Mouse (Mus musculus) MEL (cell line): Measurements from ENCODE around the gene Col4a2. TPM values are rescaled to one million over a fixed set of nuclear protein-coding genes. Genes with fewer than 3 reads are reported as not detected.

Experiments
- DNase-seq: peaks from one replicate; pipeline ENCODE4 v3.0.0; 2011; ENCODE audit warnings: low read depth, low spot score
- H3K27ac ChIP-seq: 2 replicates; pipeline ENCODE4 v1.5.1; 2012; ENCODE audit warnings: low read depth, mild to moderate bottlenecking, control low read depth, low read length, moderate library complexity; ENCODE audit not compliant: control insufficient read depth
- H3K27me3 ChIP-seq, 2 experiments: fragments of 150-350 bp in 1 of 2; sonication (generic) in 1 of 2; 2 replicates each; pipeline ENCODE4 v1.6.1; 2012; ENCODE audit warnings: low read length in 2 of 2, mild to moderate bottlenecking in 2 of 2, improper control_type of control experiment in 1 of 2, moderate library complexity in 1 of 2; ENCODE audit not compliant: insufficient read depth in 2 of 2, control insufficient read depth in 1 of 2
- H3K36me3 ChIP-seq, 2 experiments: 2 replicates each; pipeline ENCODE4 v1.6.1; 2012 to 2014; ENCODE audit warnings: low read length in 2 of 2, improper control_type of control experiment in 1 of 2, inconsistent platforms in 1 of 2, mild to moderate bottlenecking in 1 of 2; ENCODE audit not compliant: insufficient read depth in 2 of 2, control insufficient read depth in 1 of 2
- H3K4me1 ChIP-seq, 2 experiments: fragments of 150-350 bp in 1 of 2; sonication (generic) in 1 of 2; 2 replicates each; pipeline ENCODE4 v1.6.1; 2012; ENCODE audit warnings: low read length in 2 of 2, improper control_type of control experiment in 1 of 2, mild to moderate bottlenecking in 1 of 2; ENCODE audit not compliant: insufficient read depth in 2 of 2, control insufficient read depth in 1 of 2
- H3K4me3 ChIP-seq, 2 experiments: fragments of 150-350 bp in 1 of 2; sonication (generic) in 1 of 2; 2 replicates each; pipeline ENCODE4 v1.5.1; 2012; ENCODE audit warnings: low read depth in 2 of 2, low read length in 2 of 2, mild to moderate bottlenecking in 2 of 2, moderate library complexity in 2 of 2, control low read depth in 1 of 2, improper control_type of control experiment in 1 of 2; ENCODE audit not compliant: control insufficient read depth in 1 of 2, insufficient read depth in 1 of 2
- H3K79me2 ChIP-seq: 2 replicates; pipeline ENCODE4 v1.6.1; 2012; ENCODE audit warnings: mild to moderate bottlenecking, low read length, moderate library complexity; ENCODE audit not compliant: control insufficient read depth, poor library complexity, insufficient read depth
- H3K9ac ChIP-seq: 2 replicates; pipeline ENCODE4 v1.6.1; 2012; ENCODE audit warnings: low read depth, mild to moderate bottlenecking, control low read depth, low read length, moderate library complexity; ENCODE audit not compliant: control insufficient read depth, poor library complexity, severe bottlenecking
- H3K9me3 ChIP-seq: fragments of 150-350 bp; sonication (generic); replicated peaks from 2 replicates; pipeline ENCODE4 v1.6.1; 2012; ENCODE audit warnings: mild to moderate bottlenecking, low read length, improper control_type of control experiment, moderate library complexity; ENCODE audit not compliant: insufficient read depth
- CTCF ChIP-seq, 3 experiments: IDR thresholded peaks in 2 of 3; conservative IDR thresholded peaks in 1 of 3; 2 replicates each; pipeline ENCODE4 v1.5.1; 2011 to 2012; ENCODE audit warnings: low read length in 3 of 3, low read depth in 2 of 3, mild to moderate bottlenecking in 2 of 3, improper control_type of control experiment in 1 of 3, inconsistent platforms in 1 of 3, mixed read lengths in 1 of 3, moderate library complexity in 1 of 3; ENCODE audit not compliant: control insufficient read depth in 1 of 3, insufficient read depth in 1 of 3, poor library complexity in 1 of 3, severe bottlenecking in 1 of 3
- E2F4 ChIP-seq: IDR thresholded peaks from 2 replicates; pipeline ENCODE4 v1.6.1; 2011; ENCODE audit warnings: low read depth, low read length, improper control_type of control experiment, borderline replicate concordance
- ETS1 ChIP-seq: IDR thresholded peaks from 2 replicates; pipeline ENCODE4 v1.6.1; 2012; ENCODE audit warnings: low read depth, mild to moderate bottlenecking, inconsistent platforms, low read length, improper control_type of control experiment, moderate library complexity
- HCFC1 ChIP-seq: IDR thresholded peaks from 2 replicates; pipeline ENCODE4 v1.6.1; 2012; ENCODE audit warnings: low read depth, mild to moderate bottlenecking, inconsistent platforms, low read length, improper control_type of control experiment, moderate library complexity
- JUND ChIP-seq: IDR thresholded peaks from 2 replicates; pipeline ENCODE4 v1.6.1; 2011; ENCODE audit warnings: low read depth, mild to moderate bottlenecking, improper control_type of control experiment, low read length
- KAT2A ChIP-seq: conservative IDR thresholded peaks from 2 replicates; pipeline ENCODE4 v1.6.1; 2012; ENCODE audit warnings: low read depth, low read length, improper control_type of control experiment, inconsistent platforms
- MAX ChIP-seq: IDR thresholded peaks from 2 replicates; pipeline ENCODE4 v1.6.1; 2011; ENCODE audit warnings: low read length, improper control_type of control experiment
- MAZ ChIP-seq: IDR thresholded peaks from 2 replicates; pipeline ENCODE4 v1.6.1; 2012; ENCODE audit warnings: low read depth, mild to moderate bottlenecking, inconsistent platforms, low read length, improper control_type of control experiment
- MYC ChIP-seq: IDR thresholded peaks from 2 replicates; pipeline ENCODE4 v1.6.1; 2011; ENCODE audit warnings: low read depth, mild to moderate bottlenecking, low read length, improper control_type of control experiment, moderate library complexity
- RAD21 ChIP-seq: IDR thresholded peaks from 2 replicates; pipeline ENCODE4 v1.6.1; 2011; ENCODE audit warnings: mild to moderate bottlenecking, low read depth, low read length, improper control_type of control experiment
- SIN3A ChIP-seq: IDR thresholded peaks from 2 replicates; pipeline ENCODE4 v1.6.1; 2012; ENCODE audit warnings: low read length, improper control_type of control experiment, inconsistent platforms
- TAL1 ChIP-seq: IDR thresholded peaks from 2 replicates; pipeline ENCODE4 v1.6.1; 2012; ENCODE audit warnings: mild to moderate bottlenecking, inconsistent platforms, low read length, moderate library complexity, mixed read lengths
- TBP ChIP-seq: IDR thresholded peaks from 2 replicates; pipeline ENCODE4 v1.8.0; 2011; ENCODE audit warnings: low read depth, low read length, improper control_type of control experiment
- ZC3H11A ChIP-seq: IDR thresholded peaks from 2 replicates; pipeline ENCODE4 v1.6.1; 2012; ENCODE audit warnings: low read depth, mild to moderate bottlenecking, inconsistent platforms, low read length, improper control_type of control experiment
- ZNF384 ChIP-seq: IDR thresholded peaks from 2 replicates; pipeline ENCODE4 v1.6.1; 2012; ENCODE audit warnings: low read depth, mild to moderate bottlenecking, inconsistent platforms, low read length, improper control_type of control experiment
- polyA plus RNA-seq, 2 experiments: library from polyadenylated mRNA; stranded (reverse) in 1 of 2; unstranded in 1 of 2; fragments of >175 nt in 1 of 2; fragments of >200 nt in 1 of 2; gene quantifications; 2 replicates each; pipeline versions ENCODE4 v1.2.1 to v1.2.4; 2012; ENCODE audit warnings: low replicate concordance in 2 of 2, low read depth in 1 of 2; ENCODE audit not compliant: insufficient read length in 2 of 2, insufficient read depth in 1 of 2, missing spikeins in 1 of 2
- total RNA-seq: library from RNA; depleted of rRNA; stranded (reverse); fragments of 300-350 nt; gene quantifications from 2 replicates; pipeline ENCODE4 v1.2.3, GENCODE M21; 2012

Gene Col4a2
- total and polyA plus RNA-seq, 3 experiments = 0.04 to 0.81 TPM; not detected in 1

DNA sequence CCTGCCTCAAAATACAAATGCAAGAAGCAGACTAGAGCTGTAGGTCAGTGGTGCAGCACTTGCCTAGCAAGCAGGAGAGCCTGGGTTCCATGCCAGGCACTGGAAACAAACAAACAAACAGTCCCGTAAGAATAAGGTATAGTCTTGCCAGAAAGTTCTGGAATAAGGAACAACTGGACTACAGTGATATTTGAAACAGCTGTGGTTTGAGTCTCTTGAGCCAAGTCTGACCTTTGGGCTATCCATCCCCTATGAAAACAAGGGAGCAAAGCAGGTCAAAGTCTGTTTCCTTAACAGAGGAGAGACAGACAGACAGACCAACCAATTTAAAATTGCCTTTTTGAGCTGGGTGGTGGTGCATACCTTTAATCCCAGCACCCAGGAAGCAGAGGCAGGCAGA, 11.1 kb downstream of the Col4a2 start (continued):
- no peak for TF ChIP-seq TBP

DNA sequence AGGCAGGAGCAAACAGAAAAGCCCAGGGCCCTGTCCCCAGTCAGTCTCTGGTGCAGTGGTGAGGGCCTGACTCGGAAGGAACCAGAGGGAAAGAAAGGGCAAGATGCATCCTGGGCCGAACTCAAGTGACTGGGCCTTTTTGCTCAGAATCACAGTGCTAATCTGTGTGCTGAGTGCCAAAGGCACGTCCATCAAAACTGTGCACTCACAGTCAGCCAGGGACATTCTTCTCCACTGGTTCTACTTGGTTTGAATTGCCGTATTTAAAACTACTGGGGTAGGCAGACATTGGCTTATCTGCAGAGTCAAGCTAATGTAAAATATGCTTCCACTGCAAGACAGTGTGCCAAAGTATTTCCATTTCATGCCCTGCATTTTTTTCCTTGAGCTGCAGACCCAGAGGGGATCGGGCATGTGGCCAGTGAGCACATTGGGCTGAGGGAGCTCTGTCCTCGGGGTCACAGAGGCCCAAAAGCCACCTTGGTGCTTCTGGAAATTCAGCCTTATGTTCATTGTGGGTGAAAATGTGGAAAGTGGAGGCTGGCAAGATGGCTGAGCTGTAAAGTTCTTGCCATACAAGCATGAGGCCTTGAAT, 12.3 kb downstream of the Col4a2 start:
- no peaks in the 10 kb centered on the region for H3K36me3 ChIP-seq
- H3K4me1 ChIP-seq = no peaks in the 10 kb centered on the region
- no peaks in the 10 kb centered on the region; a peak in 1 of 4 replicates for H3K27me3 ChIP-seq

DNA sequence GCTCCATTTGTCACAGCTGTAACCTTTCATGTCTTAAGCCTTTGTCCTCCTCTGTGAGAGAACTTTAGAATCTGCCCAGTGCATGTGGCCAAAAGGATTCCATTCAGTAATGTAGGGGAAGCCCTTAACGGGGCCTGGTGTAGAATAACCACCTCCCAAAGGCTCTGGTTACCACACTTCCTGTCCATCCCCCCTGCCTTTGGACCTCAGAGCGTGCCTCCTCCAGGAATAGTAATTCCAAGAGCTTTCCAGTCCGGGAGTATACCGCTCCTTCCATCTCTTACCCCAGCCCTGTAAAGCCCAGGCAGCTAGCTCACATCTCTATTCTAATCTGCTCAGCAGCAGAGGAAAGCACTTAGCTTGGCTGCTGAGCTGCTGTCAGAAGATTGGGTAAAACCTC, 14.7 kb downstream of the Col4a2 start:
- no peak for TF ChIP-seq MAZ
- no peak for TF ChIP-seq ZNF384
- no peak for TF ChIP-seq SIN3A
- no peak for TF ChIP-seq E2F4
- TF ChIP-seq TBP = no peak
- TF ChIP-seq MYC = no peak
- no peak for TF ChIP-seq ETS1
- no peak for TF ChIP-seq TAL1
- no peak for TF ChIP-seq HCFC1
- no peak for TF ChIP-seq CTCF (IDR thresholded peaks at IDR 0.05 in 2 of 3, conservative IDR thresholded peaks at IDR 0.05 in 1 of 3; ENCODE audit: control insufficient read depth in 1 of 3, insufficient read depth in 1 of 3, low read depth in 2 of 3, low read length in 3 of 3, poor library complexity in 1 of 3, severe bottlenecking in 1 of 3)
- TF ChIP-seq KAT2A = no peak
- TF ChIP-seq JUND = no peak
- TF ChIP-seq MAX = no peak
- H3K4me3 ChIP-seq = no peak overlapping the region
- no peaks in the 10 kb centered on the region for H3K36me3 ChIP-seq
- H3K79me2 ChIP-seq = no peaks in the 10 kb centered on the region
- no peaks in the 10 kb centered on the region for H3K4me1 ChIP-seq
- no peak overlapping the region for H3K27ac ChIP-seq
- DNase-seq = no peak
- no peaks in the 10 kb centered on the region; a peak in 1 of 4 replicates for H3K27me3 ChIP-seq
- H3K9ac ChIP-seq = no peak overlapping the region
- no peaks in the 10 kb centered on the region for H3K9me3 ChIP-seq

More for the DNA sequence above, 12.3 kb downstream of the Col4a2 start:
- no peaks in the 10 kb centered on the region for H3K9me3 ChIP-seq
- no peak for DNase-seq
- H3K79me2 ChIP-seq = no peaks in the 10 kb centered on the region
- no peak overlapping the region for H3K4me3 ChIP-seq
- no peak overlapping the region for H3K9ac ChIP-seq
- H3K27ac ChIP-seq = no peak overlapping the region
- TF ChIP-seq RAD21 (no peak), ZC3H11A (no peak), ZNF384 (no peak)
- TF ChIP-seq, all 39 proteins: peak for 0
